Mouse (Mus musculus): ENCODE results near the gene Slc26a11.

DNA sequence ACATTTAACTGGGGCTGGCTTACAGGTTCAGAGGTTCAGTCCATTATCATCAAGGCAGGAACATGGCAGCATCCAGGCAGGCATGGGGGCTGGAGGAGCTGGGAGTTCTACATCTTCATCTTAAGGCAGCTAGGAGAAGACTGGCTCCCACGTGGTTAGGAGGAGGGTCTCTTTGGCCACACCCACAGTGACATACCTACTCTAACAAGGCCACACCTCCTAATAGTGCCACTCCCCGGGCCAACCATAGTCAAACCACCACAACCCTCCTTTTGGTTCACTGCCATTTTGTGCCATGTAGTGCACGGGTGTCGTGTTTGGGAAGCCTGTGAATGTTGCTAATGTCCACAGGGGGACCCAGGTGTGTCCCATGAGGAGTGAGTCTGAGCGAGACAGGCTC lies 52.6 kb downstream of the Slc26a11 start:
- no peak for TF ChIP-seq CTCF (conservative IDR thresholded peaks at IDR 0.05; ENCODE audit: low read length)
- no peak for TF ChIP-seq NANOG (IDR thresholded peaks at IDR 0.05; ENCODE audit: borderline replicate concordance, low read length)
- no peak for TF ChIP-seq POU5F1 (IDR thresholded peaks at IDR 0.05; ENCODE audit: borderline replicate concordance, low read length)

Measured in E14TG2a.4 (cell line).